8 mouse cellular contexts compared by ENCODE assay signal in the genomic region with DNA sequence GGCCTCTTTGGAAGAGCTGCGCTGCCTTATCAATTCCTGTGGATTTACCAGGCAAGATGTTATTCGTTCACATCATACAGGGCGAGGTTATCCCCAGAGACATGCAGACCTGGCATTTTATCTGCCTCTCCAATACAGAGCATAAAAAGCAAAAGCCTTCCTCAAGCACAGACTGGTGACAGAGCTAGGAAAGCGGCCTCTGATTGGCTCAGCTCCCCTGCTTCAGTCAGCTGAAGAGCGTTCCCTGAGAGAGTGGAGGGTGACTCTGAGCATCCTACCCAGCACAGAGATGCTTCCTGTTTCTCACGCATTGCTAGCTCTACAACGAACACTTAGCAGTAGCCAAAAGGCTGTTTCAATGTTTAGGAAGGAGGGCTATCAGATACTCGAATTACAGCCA.
DNase-seq lines count a peak whose midpoint lies in the region; ATAC-seq and TF ChIP-seq lines count a peak whose summit lies in the region.

No protein-coding gene starts in this region.

- no peaks in the 10 kb centered on the region for H3K36me3 ChIP-seq in heart, adult 2 months (ENCODE audit: control insufficient read depth, insufficient read depth, low read length)
- 0 out of 2 replicates have a peak, but pooled peaks cover 2% of the 10 kb centered on the region for H3K36me3 ChIP-seq in hindbrain, embryonic 14.5 days (replicated peaks; ENCODE audit: control insufficient read depth, insufficient read depth)
- no peaks in the 10 kb centered on the region for H3K36me3 ChIP-seq in liver, embryonic 13.5 days

- no peak for TF ChIP-seq CTCF in heart, adult 2 months (IDR thresholded peaks at IDR 0.05)

- H3K79me2 ChIP-seq in heart, adult 2 months (replicated peaks; ENCODE audit: control insufficient read depth, insufficient read depth, low read length) = no peaks in the 10 kb centered on the region

- peak; percentile 96 for ATAC-seq in hindbrain, embryonic 14.5 days (ENCODE audit: low FRiP score)
- peak; percentile 78 for ATAC-seq in liver, embryonic 13.5 days (ENCODE audit: low read depth)

- no peak for TF ChIP-seq EP300 in heart, adult 2 months (IDR thresholded peaks at IDR 0.05; ENCODE audit: insufficient read depth, low read depth, low read length)

- intact Hi-C loops in heart, adult 2 months (cut with DNase I) = no loop called here
- intact Hi-C loops in heart, postnatal 25 days (cut with DNase I) = no loop called here

- H3K27me3 ChIP-seq in heart, adult 2 months (ENCODE audit: control insufficient read depth, insufficient read depth, low read length) = no peaks in the 10 kb centered on the region
- H3K27me3 ChIP-seq in hindbrain, embryonic 14.5 days (ENCODE audit: control insufficient read depth, insufficient read depth, low read length) = no peaks in the 10 kb centered on the region
- no peaks in the 10 kb centered on the region for H3K27me3 ChIP-seq in liver, embryonic 13.5 days

- H3K27ac ChIP-seq in heart, adult 2 months = peak overlapping the region; percentile 1; the same call in 1 of the 2 replicates
- H3K27ac ChIP-seq in hindbrain, embryonic 14.5 days = peak overlapping the region; percentile 88
- H3K27ac ChIP-seq in liver, embryonic 13.5 days = no peak overlapping the region

- H3K4me2 ChIP-seq in hindbrain, embryonic 14.5 days (replicated peaks) = peak overlapping the region; percentile 81
- H3K4me2 ChIP-seq in liver, embryonic 13.5 days = no peak overlapping the region

- no peaks in the 10 kb centered on the region for H3K4me1 ChIP-seq in heart, adult 2 months (ENCODE audit: control insufficient read depth, insufficient read depth, low read length)
- peaks cover 30% of the 10 kb centered on the region for H3K4me1 ChIP-seq in hindbrain, embryonic 14.5 days (replicated peaks; ENCODE audit: control insufficient read depth, insufficient read depth, low read length)
- peaks cover 14% of the 10 kb centered on the region for H3K4me1 ChIP-seq in liver, embryonic 13.5 days (replicated peaks)

- H3K4me3 ChIP-seq in heart, adult 2 months = no peak overlapping the region
- H3K4me3 ChIP-seq in hindbrain, embryonic 14.5 days (replicated peaks; ENCODE audit: low read length) = peak overlapping the region; percentile 37
- no peak overlapping the region for H3K4me3 ChIP-seq in liver, embryonic 13.5 days (replicated peaks)

- WGBS in heart, adult 2 months = 42% methylated on average over 8 of the region's 8 CpGs
- WGBS in hindbrain, embryonic 14.5 days = 20% methylated on average over 8 of the region's 8 CpGs
- 28% methylated on average over 8 of the region's 8 CpGs for WGBS in liver, embryonic 13.5 days (ENCODE audit: insufficient replicate concordance)

- H3K9ac ChIP-seq in heart, adult 2 months (ENCODE audit: low read depth, low read length) = no peak overlapping the region
- H3K9ac ChIP-seq in hindbrain, embryonic 14.5 days = peak overlapping the region; percentile 68
- no peak overlapping the region for H3K9ac ChIP-seq in liver, embryonic 13.5 days

- peak in 1 of 2 experiments; percentile 39 for DNase-seq in heart, adult 2 months
- DNase-seq in heart, postnatal 25 days (ENCODE audit: low spot score) = no peak
- DNase-seq in cerebellum, postnatal 36 days = peak; percentile 80 to 81
- peak; percentile 83 for DNase-seq in hindbrain, embryonic 14.5 days (ENCODE audit: low spot score)
- no peak for DNase-seq in liver, embryonic 13.5 days
- peak; percentile 57 for DNase-seq in right cerebral cortex, postnatal 4 days
- no peak for DNase-seq in adrenal gland, adult 2 months
- no peak for DNase-seq in kidney, postnatal 4 days

- TF ChIP-seq POLR2A in heart, adult 2 months (IDR thresholded peaks at IDR 0.05; ENCODE audit: insufficient read depth, low read depth, low read length) = peak; percentile 55

- no peaks in the 10 kb centered on the region for H3K9me3 ChIP-seq in hindbrain, embryonic 14.5 days (ENCODE audit: control insufficient read depth, low read length)
- H3K9me3 ChIP-seq in liver, embryonic 13.5 days (replicated peaks) = no peaks in the 10 kb centered on the region

Comparison
In these comparisons a context has a peak if more than half of its experiments do, and no peak if none do; other contexts are left out.
1. DNase-seq: peak in cerebellum, postnatal 36 days (2 of 2), hindbrain, embryonic 14.5 days (single experiment) and right cerebral cortex, postnatal 4 days (single experiment); none in heart, postnatal 25 days (single experiment), liver, embryonic 13.5 days (single experiment), adrenal gland, adult 2 months (single experiment) and kidney, postnatal 4 days (0 of 2).